Mouse (Mus musculus): Measurements from ENCODE around the gene Csk. TPM values are rescaled to one million over a fixed set of nuclear protein-coding genes. Genes with fewer than 3 reads are reported as not detected.

The Csk gene
- polyA plus RNA-seq (2016; fragmentation: Nextera tagmentation; extraction: Ambion mirVana): 38.9 and 41.5 TPM in 2 replicates

- H3K9me3 ChIP-seq (replicated peaks): no peaks in the 10 kb centered on the region
- H3K27me3 ChIP-seq (ENCODE audit: low read depth, poor library complexity, severe bottlenecking): peaks cover 28% of the 10 kb centered on the region
- peaks cover 49% of the 10 kb centered on the region for H3K4me1 ChIP-seq
- H3K4me3 ChIP-seq: peak within 1 kb of the TSS; percentile 29; the same call in 1 of the 2 replicates
- peak; percentile 33 for DNase-seq (ENCODE audit: low spot score)
- H3K36me3 ChIP-seq: no peaks in the 10 kb centered on the region
- 28% methylated on average over 5 of the region's 5 CpGs for WGBS
- peak within 1 kb of the TSS; percentile 79 for H3K27ac ChIP-seq (replicated peaks)
These were observed at the start of gene Csk for GRCm38 (mm10) chr9:57653283-57653682. Gene Csk (minus strand): TSS chr9:57653631.

- DNase-seq (ENCODE audit: low spot score): no peak
- Histone ChIP-seq H3K4me1 (peaks cover 18% of the 10 kb centered on the region), H3K36me3 (no peaks in the 10 kb centered on the region), H3K9me3 (replicated peaks) (no peaks in the 10 kb centered on the region), H3K27me3 (ENCODE audit: low read depth, poor library complexity, severe bottlenecking) (peaks cover 55% of the 10 kb centered on the region), H3K4me3 (no peak overlapping the region), H3K27ac (replicated peaks) (no peak overlapping the region)
- WGBS: 77% methylated on average over 1 of the region's 1 CpGs
These were observed 45.2 kb upstream of the Csk start for GRCm38 (mm10) chr9:57698466-57699150.

GRCm38 (mm10) chr9:57697380-57697779 lies 43.9 kb upstream of the Csk start:
- Histone ChIP-seq H3K27me3 (ENCODE audit: low read depth, poor library complexity, severe bottlenecking) (peaks cover 62% of the 10 kb centered on the region), H3K36me3 (no peaks in the 10 kb centered on the region), H3K27ac (replicated peaks) (no peak overlapping the region), H3K4me3 (no peak overlapping the region), H3K9me3 (replicated peaks) (no peaks in the 10 kb centered on the region), H3K4me1 (peaks cover 18% of the 10 kb centered on the region)
- 16% methylated on average over 4 of the region's 4 CpGs for WGBS
- no peak for DNase-seq (ENCODE audit: low spot score)

DNA sequence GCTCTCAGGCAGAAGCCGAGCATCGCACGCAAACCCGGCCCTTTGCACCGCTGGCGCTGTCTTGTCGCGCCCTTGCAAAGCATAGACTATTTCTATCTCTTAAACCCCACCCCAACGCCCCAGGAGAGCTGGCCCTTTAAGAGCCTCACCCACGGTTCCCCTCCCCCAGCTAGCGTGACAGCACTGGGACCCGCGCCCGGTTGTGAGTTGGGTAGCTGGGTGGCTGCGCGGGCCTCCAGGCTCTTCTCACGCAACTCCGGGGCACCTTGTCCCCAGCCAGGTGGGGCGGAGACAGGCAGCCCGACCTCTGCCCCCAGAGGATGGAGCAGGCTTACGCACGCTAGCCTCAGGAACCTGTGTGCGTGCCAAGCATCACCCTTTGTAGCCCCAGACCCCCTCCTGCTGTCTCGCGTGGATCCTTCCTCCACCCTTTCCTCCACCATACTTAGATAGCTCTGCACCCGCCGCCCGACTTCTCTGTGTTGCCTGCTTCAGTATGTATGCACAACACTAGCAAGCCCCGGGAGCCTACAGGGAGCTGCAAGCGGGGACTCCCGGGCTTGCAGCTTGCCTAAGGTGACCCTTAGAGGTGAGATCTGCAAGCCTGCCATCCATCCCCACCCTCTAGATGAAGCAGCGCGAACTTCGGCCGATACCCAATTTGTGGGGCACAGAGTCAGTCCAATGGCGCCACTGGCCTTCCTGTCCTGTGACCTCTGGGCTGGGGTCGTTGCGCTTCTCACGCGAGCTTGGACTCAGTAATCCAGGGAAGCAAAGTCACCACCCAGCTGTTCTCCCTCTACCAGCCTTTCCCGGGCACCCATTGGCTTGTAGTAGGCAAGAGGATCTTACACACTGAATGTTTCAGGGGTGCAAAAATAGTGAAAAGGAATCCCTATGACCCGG lies 43.2 kb upstream of the Csk start:
- DNase-seq (ENCODE audit: low spot score): peak; percentile 37
- H3K27me3 ChIP-seq (ENCODE audit: low read depth, poor library complexity, severe bottlenecking): peaks cover 62% of the 10 kb centered on the region
- under 1% methylated on average over 42 of the region's 42 CpGs for WGBS

GRCm38 (mm10) chr9:57694108-57694507 lies 40.7 kb upstream of the Csk start:
- no peak for DNase-seq (ENCODE audit: low spot score)
- H3K9me3 ChIP-seq (replicated peaks): no peaks in the 10 kb centered on the region
- no peak overlapping the region for H3K27ac ChIP-seq (replicated peaks)
- H3K36me3 ChIP-seq: no peaks in the 10 kb centered on the region
- H3K4me3 ChIP-seq: no peak overlapping the region
- WGBS: 88% methylated on average over 2 of the region's 2 CpGs
- H3K4me1 ChIP-seq: peaks cover 21% of the 10 kb centered on the region
- H3K27me3 ChIP-seq (ENCODE audit: low read depth, poor library complexity, severe bottlenecking): peaks cover 61% of the 10 kb centered on the region

More for the DNA sequence above, 43.2 kb upstream of the Csk start:
- H3K27ac ChIP-seq (replicated peaks): peak overlapping the region; percentile 1
- peak overlapping the region; percentile 65 for H3K4me3 ChIP-seq
- H3K36me3 ChIP-seq: no peaks in the 10 kb centered on the region
- H3K9me3 ChIP-seq (replicated peaks): no peaks in the 10 kb centered on the region
- H3K4me1 ChIP-seq: peaks cover 21% of the 10 kb centered on the region

GRCm38 (mm10) chr9:57688606-57689005 lies 35.2 kb upstream of the Csk start:
- H3K4me3 ChIP-seq: no peak overlapping the region
- 89% methylated on average over 2 of the region's 2 CpGs for WGBS
- H3K27ac ChIP-seq (replicated peaks): no peak overlapping the region
- no peaks in the 10 kb centered on the region for H3K9me3 ChIP-seq (replicated peaks)
- no peaks in the 10 kb centered on the region for H3K36me3 ChIP-seq
- no peak for DNase-seq (ENCODE audit: low spot score)
- H3K27me3 ChIP-seq (ENCODE audit: low read depth, poor library complexity, severe bottlenecking): peaks cover 7% of the 10 kb centered on the region
- 0 out of 2 replicates have a peak, but pooled peaks cover 3% of the 10 kb centered on the region for H3K4me1 ChIP-seq

DNA sequence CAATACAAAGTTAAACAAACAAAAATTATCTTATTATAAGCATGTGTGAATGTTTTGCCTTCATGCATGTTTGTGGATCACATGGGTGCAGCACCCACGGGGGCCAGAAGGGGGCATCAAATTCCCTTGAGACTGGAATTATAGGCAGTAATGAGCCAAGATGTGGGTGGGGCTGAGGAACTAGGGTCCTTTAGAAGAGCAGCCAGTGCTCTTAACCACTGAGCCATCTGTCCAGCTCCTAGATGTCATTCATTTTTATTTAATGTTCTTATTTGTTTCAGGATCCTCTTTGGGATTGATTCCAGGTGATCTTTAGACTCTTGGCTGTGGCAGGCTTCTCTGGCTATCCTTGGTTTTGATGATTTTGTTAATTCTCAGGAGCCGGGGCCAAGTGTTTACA lies 34.7 kb upstream of the Csk start:
- Histone ChIP-seq H3K27me3 (ENCODE audit: low read depth, poor library complexity, severe bottlenecking) (peaks cover 2% of the 10 kb centered on the region; the same call in 1 of the 2 replicates), H3K36me3 (no peaks in the 10 kb centered on the region), H3K27ac (replicated peaks) (no peak overlapping the region), H3K4me3 (no peak overlapping the region), H3K4me1 (0 out of 2 replicates have a peak, but pooled peaks cover 3% of the 10 kb centered on the region), H3K9me3 (replicated peaks) (no peaks in the 10 kb centered on the region)
- no peak for DNase-seq (ENCODE audit: low spot score)
- WGBS: 52% methylated on average over 2 of the region's 2 CpGs

GRCm38 (mm10) chr9:57687751-57688150 lies 34.3 kb upstream of the Csk start, which contains the start of gene Cyp1a1:
Gene Cyp1a1 (plus strand): TSS chr9:57687928.
- no peak within 1 kb of the TSS for H3K4me3 ChIP-seq
- no peak for DNase-seq (ENCODE audit: low spot score)
- no peaks in the 10 kb centered on the region for H3K36me3 ChIP-seq
- H3K9me3 ChIP-seq (replicated peaks): no peaks in the 10 kb centered on the region
- no peaks in the 10 kb centered on the region for H3K27me3 ChIP-seq (ENCODE audit: low read depth, poor library complexity, severe bottlenecking)
- no peak within 1 kb of the TSS for H3K27ac ChIP-seq (replicated peaks)
- 0 out of 2 replicates have a peak, but pooled peaks cover 3% of the 10 kb centered on the region for H3K4me1 ChIP-seq
- 87% methylated on average over 2 of the region's 2 CpGs for WGBS

- H3K4me1 ChIP-seq: no peaks in the 10 kb centered on the region
- H3K36me3 ChIP-seq: no peaks in the 10 kb centered on the region
- no peaks in the 10 kb centered on the region for H3K27me3 ChIP-seq (ENCODE audit: low read depth, poor library complexity, severe bottlenecking)
- no peak overlapping the region for H3K27ac ChIP-seq (replicated peaks)
- DNase-seq (ENCODE audit: low spot score): no peak
- 91% methylated on average over 5 of the region's 5 CpGs for WGBS
- H3K4me3 ChIP-seq: no peak overlapping the region
- no peaks in the 10 kb centered on the region for H3K9me3 ChIP-seq (replicated peaks)
These were observed 32.6 kb upstream of the Csk start for GRCm38 (mm10) chr9:57686011-57686410.

DNA sequence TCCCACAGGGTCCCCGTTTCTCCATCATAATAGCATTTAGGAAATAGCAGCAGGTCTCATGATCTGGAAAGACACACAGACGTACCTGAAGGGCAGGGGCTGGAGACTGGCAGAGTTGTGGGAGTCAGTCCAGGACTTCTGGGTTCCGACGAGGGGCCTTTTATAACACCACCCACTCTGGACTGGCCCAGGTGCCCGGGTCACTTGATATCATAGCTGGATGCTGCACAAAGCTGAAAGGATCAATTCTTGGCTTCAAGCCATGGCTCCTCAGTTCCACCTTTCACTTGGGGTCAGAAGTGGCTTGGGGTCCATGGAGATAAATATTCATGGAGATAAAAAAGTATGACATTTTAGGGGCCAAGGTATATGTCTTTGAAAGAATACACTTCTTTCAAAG lies 30.1 kb upstream of the Csk start, which contains the start of gene Cyp1a2:
Cyp1a2 (minus strand) TSS at position 184 of the 400 bp plus-strand sequence.
- Histone ChIP-seq H3K36me3 (no peaks in the 10 kb centered on the region), H3K4me3 (no peak within 1 kb of the TSS), H3K4me1 (no peaks in the 10 kb centered on the region), H3K27ac (replicated peaks) (no peak within 1 kb of the TSS), H3K27me3 (ENCODE audit: low read depth, poor library complexity, severe bottlenecking) (no peaks in the 10 kb centered on the region), H3K9me3 (replicated peaks) (no peaks in the 10 kb centered on the region)
- 90% methylated on average over 5 of the region's 5 CpGs for WGBS
- no peak for DNase-seq (ENCODE audit: low spot score)

DNA sequence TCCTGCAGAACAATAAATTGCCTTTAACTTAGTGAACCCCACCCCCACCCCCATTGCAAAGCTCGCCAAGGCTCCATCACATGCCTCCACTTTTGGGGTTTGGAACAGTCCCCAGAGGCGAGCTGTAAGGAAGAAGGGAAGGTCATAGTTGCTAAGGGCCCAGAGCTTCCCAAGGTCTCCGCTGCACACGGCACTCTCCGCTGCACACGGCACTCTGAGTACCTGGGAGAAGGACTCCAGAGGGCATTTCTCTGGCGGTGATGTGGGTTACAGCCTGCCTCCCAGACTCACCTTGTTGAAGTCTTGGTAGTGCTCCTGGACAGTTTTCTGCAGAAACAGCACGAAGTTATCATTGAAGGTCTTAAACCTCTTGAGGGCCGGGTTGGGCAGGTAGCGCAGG lies 28.0 kb upstream of the Csk start:
- DNase-seq (ENCODE audit: low spot score): no peak
- no peaks in the 10 kb centered on the region for H3K9me3 ChIP-seq (replicated peaks)
- no peak overlapping the region for H3K27ac ChIP-seq (replicated peaks)
- no peaks in the 10 kb centered on the region for H3K27me3 ChIP-seq (ENCODE audit: low read depth, poor library complexity, severe bottlenecking)
- WGBS: 88% methylated on average over 10 of the region's 10 CpGs
- H3K4me3 ChIP-seq: no peak overlapping the region
- H3K4me1 ChIP-seq: no peaks in the 10 kb centered on the region
- H3K36me3 ChIP-seq: no peaks in the 10 kb centered on the region

GRCm38 (mm10) chr9:57671500-57671899 lies 18.1 kb upstream of the Csk start:
- Histone ChIP-seq H3K9me3 (replicated peaks) (no peaks in the 10 kb centered on the region), H3K4me1 (no peaks in the 10 kb centered on the region), H3K36me3 (no peaks in the 10 kb centered on the region), H3K27me3 (ENCODE audit: low read depth, poor library complexity, severe bottlenecking) (no peaks in the 10 kb centered on the region), H3K27ac (replicated peaks) (no peak overlapping the region), H3K4me3 (no peak overlapping the region)
- 87% methylated on average over 5 of the region's 5 CpGs for WGBS
- DNase-seq (ENCODE audit: low spot score): no peak

GRCm38 (mm10) chr9:57671037-57671436 lies 17.6 kb upstream of the Csk start:
- DNase-seq (ENCODE audit: low spot score): no peak
- no peaks in the 10 kb centered on the region for H3K9me3 ChIP-seq (replicated peaks)
- H3K4me3 ChIP-seq: no peak overlapping the region
- no peak overlapping the region for H3K27ac ChIP-seq (replicated peaks)
- H3K36me3 ChIP-seq: no peaks in the 10 kb centered on the region
- H3K4me1 ChIP-seq: no peaks in the 10 kb centered on the region
- no peaks in the 10 kb centered on the region for H3K27me3 ChIP-seq (ENCODE audit: low read depth, poor library complexity, severe bottlenecking)
- WGBS: 92% methylated on average over 4 of the region's 4 CpGs
